Mouse (Mus musculus): Measurements from ENCODE around the gene Gas1. TPM values are rescaled to one million over a fixed set of nuclear protein-coding genes. Genes with fewer than 3 reads are reported as not detected.

The Gas1 gene
- polyA plus RNA-seq, 1 experiment from 2014 or later: 62.4 TPM

GRCm38 (mm10) chr13:60154170-60154569 is 23.0 kb downstream of the Gas1 start:
- Histone ChIP-seq H3K9ac (ENCODE audit: low read length) (no peak overlapping the region), H3K27me3 (ENCODE audit: control insufficient read depth, insufficient read depth, low read length) (no peaks in the 10 kb centered on the region), H3K4me1 (replicated peaks; ENCODE audit: control insufficient read depth, insufficient read depth) (no peaks in the 10 kb centered on the region), H3K4me3 (ENCODE audit: low read depth, low read length) (no peak overlapping the region), H3K4me2 (replicated peaks; ENCODE audit: low read depth) (no peak overlapping the region), H3K27ac (replicated peaks) (no peak overlapping the region), H3K36me3 (ENCODE audit: control insufficient read depth, insufficient read depth, low read length) (no peaks in the 10 kb centered on the region), H3K9me3 (ENCODE audit: control insufficient read depth, low read length) (no peaks in the 10 kb centered on the region)
- ATAC-seq (ENCODE audit: low FRiP score, low TSS enrichment) (no peak), DNase-seq (ENCODE audit: low spot score) (no peak)
- no peak for TF ChIP-seq CTCF (IDR thresholded peaks at IDR 0.05; ENCODE audit: low read depth)
- TF ChIP-seq EP300 (optimal IDR thresholded peaks at IDR 0.05): no peak
- WGBS: 92% methylated on average over 3 of the region's 3 CpGs

DNA sequence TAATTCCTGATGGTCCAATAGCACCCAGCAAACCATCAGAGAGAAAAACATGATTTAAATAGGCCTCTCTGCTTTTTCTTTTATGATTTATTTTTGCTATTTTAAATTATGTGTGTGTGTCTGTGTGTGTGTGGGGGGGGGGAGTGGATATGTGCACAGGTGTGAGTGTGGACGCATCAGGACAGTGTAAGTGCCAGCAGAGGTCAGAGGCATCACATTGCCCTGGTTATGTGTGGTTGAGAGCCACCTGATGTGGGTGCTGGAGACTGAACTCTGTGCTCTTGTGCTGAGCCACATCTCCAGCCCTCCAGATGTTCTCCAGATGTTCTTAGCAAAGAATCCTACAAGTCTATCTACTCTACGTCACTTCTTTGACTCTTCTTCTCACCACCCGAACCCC is 28.9 kb downstream of the Gas1 start:
- Histone ChIP-seq H3K27ac (replicated peaks) (no peak overlapping the region), H3K27me3 (ENCODE audit: control insufficient read depth, insufficient read depth, low read length) (no peaks in the 10 kb centered on the region), H3K4me2 (replicated peaks; ENCODE audit: low read depth) (no peak overlapping the region), H3K4me1 (replicated peaks; ENCODE audit: control insufficient read depth, insufficient read depth) (no peaks in the 10 kb centered on the region), H3K36me3 (ENCODE audit: control insufficient read depth, insufficient read depth, low read length) (no peaks in the 10 kb centered on the region), H3K9me3 (ENCODE audit: control insufficient read depth, low read length) (no peaks in the 10 kb centered on the region), H3K4me3 (ENCODE audit: low read depth, low read length) (no peak overlapping the region), H3K9ac (ENCODE audit: low read length) (no peak overlapping the region)
- no peak for DNase-seq (ENCODE audit: low spot score)
- no peak for ATAC-seq (ENCODE audit: low FRiP score, low TSS enrichment)
- no peak for TF ChIP-seq EP300 (optimal IDR thresholded peaks at IDR 0.05)
- no peak for TF ChIP-seq CTCF (IDR thresholded peaks at IDR 0.05; ENCODE audit: low read depth)
- 53% methylated on average over 3 of the region's 3 CpGs for WGBS

DNA sequence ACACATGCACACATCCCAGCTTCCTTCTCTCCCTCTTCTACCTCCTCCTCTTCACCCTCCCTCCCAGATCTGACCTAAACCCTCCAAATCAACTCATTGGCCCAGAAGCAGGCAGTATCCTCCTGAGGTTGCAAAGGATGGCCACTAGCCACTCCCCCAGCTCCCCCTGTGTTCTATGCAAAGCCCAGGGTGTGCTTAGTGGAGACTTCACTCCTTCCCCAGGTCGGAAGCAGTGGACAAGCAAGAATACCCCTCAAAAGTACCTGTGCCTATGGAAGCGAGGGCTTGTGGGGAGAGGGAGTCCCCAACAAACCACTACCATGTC is 29.3 kb downstream of the Gas1 start:
- no peaks in the 10 kb centered on the region for H3K36me3 ChIP-seq (ENCODE audit: control insufficient read depth, insufficient read depth, low read length)
- ATAC-seq (ENCODE audit: low FRiP score, low TSS enrichment) (no peak), DNase-seq (ENCODE audit: low spot score) (no peak)
- no peak overlapping the region for H3K9ac ChIP-seq (ENCODE audit: low read length)
- H3K9me3 ChIP-seq (ENCODE audit: control insufficient read depth, low read length): no peaks in the 10 kb centered on the region
- H3K4me2 ChIP-seq (replicated peaks; ENCODE audit: low read depth): no peak overlapping the region
- TF ChIP-seq EP300 (optimal IDR thresholded peaks at IDR 0.05): no peak
- TF ChIP-seq CTCF (IDR thresholded peaks at IDR 0.05; ENCODE audit: low read depth): no peak
- H3K4me1 ChIP-seq (replicated peaks; ENCODE audit: control insufficient read depth, insufficient read depth): no peaks in the 10 kb centered on the region
- no peak overlapping the region for H3K4me3 ChIP-seq (ENCODE audit: low read depth, low read length)
- 78% methylated on average over 2 of the region's 2 CpGs for WGBS
- H3K27ac ChIP-seq (replicated peaks): no peak overlapping the region
- no peaks in the 10 kb centered on the region for H3K27me3 ChIP-seq (ENCODE audit: control insufficient read depth, insufficient read depth, low read length)

GRCm38 (mm10) chr13:60146994-60147856 is 29.9 kb downstream of the Gas1 start:
- ATAC-seq (ENCODE audit: low FRiP score, low TSS enrichment): 0 out of 2 replicates have a peak, but pooled peaks have one; percentile 32

GRCm38 (mm10) chr13:60146231-60146630 is 30.9 kb downstream of the Gas1 start:
- Histone ChIP-seq H3K4me3 (ENCODE audit: low read depth, low read length) (no peak overlapping the region), H3K27ac (replicated peaks) (no peak overlapping the region), H3K27me3 (ENCODE audit: control insufficient read depth, insufficient read depth, low read length) (no peaks in the 10 kb centered on the region), H3K36me3 (ENCODE audit: control insufficient read depth, insufficient read depth, low read length) (no peaks in the 10 kb centered on the region), H3K4me1 (replicated peaks; ENCODE audit: control insufficient read depth, insufficient read depth) (no peaks in the 10 kb centered on the region), H3K9ac (ENCODE audit: low read length) (no peak overlapping the region), H3K4me2 (replicated peaks; ENCODE audit: low read depth) (no peak overlapping the region), H3K9me3 (ENCODE audit: control insufficient read depth, low read length) (no peaks in the 10 kb centered on the region)
- TF ChIP-seq CTCF (IDR thresholded peaks at IDR 0.05; ENCODE audit: low read depth): no peak
- no peak for TF ChIP-seq EP300 (optimal IDR thresholded peaks at IDR 0.05)
- WGBS: 66% methylated on average over 3 of the region's 3 CpGs
- DNase-seq (ENCODE audit: low spot score) (no peak), ATAC-seq (ENCODE audit: low FRiP score, low TSS enrichment) (no peak)

More at GRCm38 (mm10) chr13:60146994-60147856, 29.9 kb downstream of the Gas1 start:
- no peak for DNase-seq (ENCODE audit: low spot score)
- TF ChIP-seq CTCF (IDR thresholded peaks at IDR 0.05; ENCODE audit: low read depth) (no peak), EP300 (optimal IDR thresholded peaks at IDR 0.05) (no peak)
- no peaks in the 10 kb centered on the region for H3K36me3 ChIP-seq (ENCODE audit: control insufficient read depth, insufficient read depth, low read length)
- H3K4me1 ChIP-seq (replicated peaks; ENCODE audit: control insufficient read depth, insufficient read depth): no peaks in the 10 kb centered on the region
- no peak overlapping the region for H3K27ac ChIP-seq (replicated peaks)
- WGBS: 11% methylated on average over 21 of the region's 21 CpGs
- 0 out of 2 replicates have a peak overlapping the region, but pooled peaks have one; percentile 13 for H3K4me3 ChIP-seq (ENCODE audit: low read depth, low read length)
- no peaks in the 10 kb centered on the region for H3K27me3 ChIP-seq (ENCODE audit: control insufficient read depth, insufficient read depth, low read length)
- H3K9me3 ChIP-seq (ENCODE audit: control insufficient read depth, low read length): no peaks in the 10 kb centered on the region
- H3K9ac ChIP-seq (ENCODE audit: low read length): peak overlapping the region; percentile 41; the same call in 1 of the 2 replicates
- peak overlapping the region; percentile 45 for H3K4me2 ChIP-seq (replicated peaks; ENCODE audit: low read depth)

DNA sequence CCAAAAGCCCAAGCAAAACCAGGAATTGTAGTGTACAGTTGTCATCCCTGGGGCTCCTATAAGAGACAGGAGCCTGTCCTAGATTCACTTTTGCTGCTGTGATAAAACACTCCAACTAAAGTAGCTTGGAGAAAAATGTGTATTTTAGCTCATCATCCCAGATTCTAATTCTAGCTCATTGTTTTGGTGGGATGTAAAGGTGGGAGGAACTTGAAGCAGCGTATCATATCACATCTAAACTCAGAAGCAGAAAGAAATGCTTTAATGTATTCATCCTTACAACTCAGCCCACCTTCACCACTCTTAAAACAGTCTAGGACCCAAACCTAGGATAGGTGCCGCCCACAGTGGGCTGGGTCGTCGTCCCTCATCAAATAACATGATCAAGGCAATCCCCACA is 40.2 kb downstream of the Gas1 start:
- no peak for DNase-seq (ENCODE audit: low spot score)
- no peaks in the 10 kb centered on the region for H3K4me1 ChIP-seq (replicated peaks; ENCODE audit: control insufficient read depth, insufficient read depth)
- no peak overlapping the region for H3K4me3 ChIP-seq (ENCODE audit: low read depth, low read length)
- no peaks in the 10 kb centered on the region for H3K27me3 ChIP-seq (ENCODE audit: control insufficient read depth, insufficient read depth, low read length)
- H3K4me2 ChIP-seq (replicated peaks; ENCODE audit: low read depth): no peak overlapping the region
- no peak overlapping the region for H3K9ac ChIP-seq (ENCODE audit: low read length)
- TF ChIP-seq EP300 (optimal IDR thresholded peaks at IDR 0.05): no peak
- TF ChIP-seq CTCF (IDR thresholded peaks at IDR 0.05; ENCODE audit: low read depth): no peak
- no peak for ATAC-seq (ENCODE audit: low FRiP score, low TSS enrichment)
- H3K27ac ChIP-seq (replicated peaks): no peak overlapping the region
- no peaks in the 10 kb centered on the region for H3K9me3 ChIP-seq (ENCODE audit: control insufficient read depth, low read length)
- 91% methylated on average over 4 of the region's 4 CpGs for WGBS
- H3K36me3 ChIP-seq (ENCODE audit: control insufficient read depth, insufficient read depth, low read length): no peaks in the 10 kb centered on the region

All from stomach, postnatal 0 days (tissue).